Mouse (Mus musculus) ES-Bruce4 (cell line): Measurements from ENCODE around the gene Cox11.

Experiments used
- CTCF ChIP-seq: IDR thresholded peaks from one replicate; pipeline ENCODE4 v1.8.1; 2011; ENCODE audit warnings: low read depth, low read length
- EP300 ChIP-seq: IDR thresholded peaks from 2 replicates; pipeline ENCODE4 v1.6.1; 2011; ENCODE audit warnings: low read depth, low read length; ENCODE audit not compliant: insufficient read depth
- POLR2A ChIP-seq: IDR thresholded peaks from one replicate; pipeline ENCODE4 v1.8.1; 2011; ENCODE audit warnings: low read length; ENCODE audit not compliant: insufficient read depth

- no peak for TF ChIP-seq CTCF
- no peak for TF ChIP-seq POLR2A
- TF ChIP-seq EP300 = no peak
These were observed 15.5 kb upstream of the Cox11 start for GRCm38 (mm10) chr11:90622500-90622899.
